Mouse (Mus musculus) midbrain, embryonic 10.5 days (tissue): Measurements from ENCODE around the gene Erich2. TPM values are rescaled to one million over a fixed set of nuclear protein-coding genes. Genes with fewer than 3 reads are reported as not detected.

Experiments used
- DNase-seq: peaks from one replicate; pipeline ENCODE4 v3.0.0-alpha.2; 2017; ENCODE audit warnings: low spot score
- H3K27ac ChIP-seq: fragments of 300-500 bp; sonication (generic); replicated peaks from 2 replicates; pipeline ENCODE4 v1.5.1; 2016; ENCODE audit warnings: mild to moderate bottlenecking
- H3K27me3 ChIP-seq: fragments of 300-500 bp; sonication (generic); 2 replicates; pipeline ENCODE4 v1.6.1; 2016; ENCODE audit warnings: low read depth, mild to moderate bottlenecking; ENCODE audit not compliant: poor library complexity, severe bottlenecking
- H3K36me3 ChIP-seq: fragments of 300-500 bp; sonication (generic); 2 replicates; pipeline ENCODE4 v1.6.1; 2016; ENCODE audit warnings: mild to moderate bottlenecking, moderate library complexity
- H3K4me1 ChIP-seq: fragments of 300-500 bp; sonication (generic); 2 replicates; pipeline ENCODE4 v1.6.1; 2016
- H3K4me3 ChIP-seq: fragments of 300-500 bp; sonication (generic); 2 replicates; pipeline ENCODE4 v1.5.1; 2016; ENCODE audit warnings: mild to moderate bottlenecking, moderate library complexity
- H3K9me3 ChIP-seq: fragments of 300-500 bp; sonication (generic); replicated peaks from 2 replicates; pipeline ENCODE4 v1.6.1; 2016; ENCODE audit warnings: mild to moderate bottlenecking
- WGBS: fragments of 180-500 bp; shearing (Covaris S2); methylation state at CpG from one replicate; pipeline ENCODE4 v1.1.7; 2016; 5-methylcytosine and 5-hydroxymethylcytosine counted together
- polyA plus RNA-seq: library from polyadenylated mRNA; unstranded; fragments of >200 nt; fragmentation: Nextera tagmentation; extraction: Ambion mirVana; gene quantifications from 2 replicates; pipeline ENCODE4 v1.2.1, GENCODE M21; 2016

Erich2 gene
- polyA plus RNA-seq, 1 experiment from 2014 or later = 1.9 TPM

DNA sequence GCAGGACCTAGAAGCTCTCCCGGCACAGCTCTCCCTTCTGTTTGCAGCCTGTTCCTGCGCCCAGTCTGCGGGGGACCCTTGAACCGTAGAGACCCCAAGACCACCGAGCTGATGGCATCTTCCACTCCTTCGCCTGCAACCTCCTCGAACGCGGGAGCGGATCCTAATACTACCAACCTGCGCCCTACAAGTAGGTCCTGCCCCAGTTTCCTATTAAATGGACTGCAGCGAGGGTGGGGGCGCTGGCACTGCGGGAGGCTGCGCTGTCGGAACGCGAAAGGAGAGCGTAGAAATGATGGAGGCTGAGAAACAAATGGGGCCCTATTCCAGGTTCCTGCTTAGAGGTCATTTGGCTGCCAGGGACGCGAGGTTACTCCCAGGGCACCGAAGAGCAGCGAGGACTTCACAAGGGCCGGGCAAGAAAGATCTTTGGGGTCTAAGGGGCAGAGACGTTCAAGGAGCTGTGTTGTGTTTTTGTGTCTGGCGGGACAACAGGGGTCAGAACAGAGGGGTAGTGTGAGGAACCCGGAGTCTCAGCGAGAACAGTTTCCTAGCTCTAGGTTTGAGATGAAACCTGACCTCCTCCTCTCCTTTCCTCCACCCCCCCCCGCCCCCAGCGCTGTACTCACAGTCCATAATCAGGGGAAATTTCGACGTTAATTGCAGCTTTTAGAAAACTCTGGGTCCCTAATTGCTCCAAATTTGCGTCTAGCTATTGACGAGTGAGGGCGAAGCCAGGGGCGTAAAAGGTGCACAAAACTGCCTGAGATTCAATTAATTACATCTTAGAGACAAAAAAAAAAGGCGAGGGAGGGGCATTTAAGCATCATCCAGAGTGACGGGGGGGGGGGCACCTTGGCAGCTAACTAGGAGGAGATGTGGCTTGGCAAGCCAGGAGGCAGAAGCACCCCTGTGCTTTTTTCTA lies 55.4 kb downstream of the Erich2 start:
- Histone ChIP-seq H3K27ac (peak overlapping the region; percentile 56), H3K4me3 (peak overlapping the region; percentile 56), H3K4me1 (peaks cover 90% of the 10 kb centered on the region), H3K36me3 (no peaks in the 10 kb centered on the region), H3K27me3 (peaks cover 100% of the 10 kb centered on the region), H3K9me3 (no peaks in the 10 kb centered on the region)
- DNase-seq = no peak
- 1% methylated on average over 38 of the region's 38 CpGs for WGBS

- peaks cover 83% of the 10 kb centered on the region for H3K4me1 ChIP-seq
- DNase-seq = peak; percentile 53
Observed at GRCm38 (mm10) chr2:70564646-70565315, 56.2 kb downstream of the Erich2 start.

DNA sequence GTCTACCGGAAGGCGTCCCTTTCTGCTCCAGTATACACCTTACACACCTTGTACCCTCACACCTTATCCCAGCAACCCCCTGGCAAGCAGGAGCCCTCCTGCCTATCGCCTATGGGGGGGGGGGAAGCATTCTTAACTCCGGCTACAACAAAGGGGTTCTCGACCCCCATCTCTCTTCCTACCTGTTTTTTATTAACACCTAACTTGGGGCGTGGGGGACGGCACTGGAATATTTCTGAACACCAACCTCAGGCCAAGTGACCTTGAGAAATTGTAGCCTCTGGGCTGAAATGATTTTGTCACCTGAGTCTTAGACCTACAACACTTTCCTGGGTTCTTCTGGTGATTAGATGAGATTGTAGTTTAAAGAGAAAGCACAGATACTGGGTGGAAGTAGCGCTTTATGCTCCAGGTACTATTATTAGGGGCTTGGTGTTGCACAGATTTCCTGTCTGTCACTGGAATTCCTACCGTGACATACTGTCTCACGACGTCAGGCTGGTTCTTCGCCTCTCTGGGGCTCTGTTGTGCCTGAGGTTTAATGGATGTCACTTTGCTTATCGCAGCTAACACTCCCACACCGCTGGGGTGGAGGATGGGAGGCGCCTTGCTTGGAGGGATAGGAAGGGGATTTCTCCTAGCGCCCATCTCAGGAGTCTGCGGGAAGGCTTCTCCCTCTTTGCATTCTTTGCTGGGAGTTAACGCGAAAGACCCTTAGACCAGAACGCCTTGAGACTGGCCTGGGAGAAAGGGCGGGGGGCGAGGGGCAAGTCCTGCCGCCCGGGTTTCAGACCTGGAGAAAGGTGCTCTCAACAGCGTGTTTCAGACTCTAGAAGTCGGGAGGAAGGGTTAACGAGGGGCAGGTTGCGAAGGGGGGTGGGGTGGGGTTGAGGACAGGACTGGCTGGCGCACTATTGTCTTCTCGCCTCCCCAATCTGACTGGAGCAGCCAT lies 57.3 kb downstream of the Erich2 start:
- peaks cover 100% of the 10 kb centered on the region for H3K27me3 ChIP-seq
- peak overlapping the region; percentile 65; the same call in 1 of the 2 replicates for H3K27ac ChIP-seq
- no peaks in the 10 kb centered on the region for H3K9me3 ChIP-seq
- WGBS = 3% methylated on average over 30 of the region's 30 CpGs
- peaks cover 81% of the 10 kb centered on the region for H3K4me1 ChIP-seq
- peak; percentile 46 for DNase-seq
- H3K36me3 ChIP-seq = no peaks in the 10 kb centered on the region
- peak overlapping the region; percentile 56 for H3K4me3 ChIP-seq

More at GRCm38 (mm10) chr2:70564646-70565315, 56.2 kb downstream of the Erich2 start:
- Histone ChIP-seq H3K4me3 (peak overlapping the region; percentile 56), H3K9me3 (no peaks in the 10 kb centered on the region), H3K36me3 (no peaks in the 10 kb centered on the region), H3K27ac (peak overlapping the region; percentile 46; the same call in 1 of the 2 replicates), H3K27me3 (peaks cover 100% of the 10 kb centered on the region)
- WGBS = 3% methylated on average over 15 of the region's 15 CpGs

- H3K27ac ChIP-seq = no peak overlapping the region
- 1% methylated on average over 18 of the region's 18 CpGs for WGBS
- peak overlapping the region; percentile 56 for H3K4me3 ChIP-seq
- H3K9me3 ChIP-seq = no peaks in the 10 kb centered on the region
- no peaks in the 10 kb centered on the region for H3K36me3 ChIP-seq
- peaks cover 100% of the 10 kb centered on the region for H3K27me3 ChIP-seq
- peaks cover 74% of the 10 kb centered on the region for H3K4me1 ChIP-seq
- no peak for DNase-seq
Observed at GRCm38 (mm10) chr2:70566603-70566981, 58.0 kb downstream of the Erich2 start.

DNA sequence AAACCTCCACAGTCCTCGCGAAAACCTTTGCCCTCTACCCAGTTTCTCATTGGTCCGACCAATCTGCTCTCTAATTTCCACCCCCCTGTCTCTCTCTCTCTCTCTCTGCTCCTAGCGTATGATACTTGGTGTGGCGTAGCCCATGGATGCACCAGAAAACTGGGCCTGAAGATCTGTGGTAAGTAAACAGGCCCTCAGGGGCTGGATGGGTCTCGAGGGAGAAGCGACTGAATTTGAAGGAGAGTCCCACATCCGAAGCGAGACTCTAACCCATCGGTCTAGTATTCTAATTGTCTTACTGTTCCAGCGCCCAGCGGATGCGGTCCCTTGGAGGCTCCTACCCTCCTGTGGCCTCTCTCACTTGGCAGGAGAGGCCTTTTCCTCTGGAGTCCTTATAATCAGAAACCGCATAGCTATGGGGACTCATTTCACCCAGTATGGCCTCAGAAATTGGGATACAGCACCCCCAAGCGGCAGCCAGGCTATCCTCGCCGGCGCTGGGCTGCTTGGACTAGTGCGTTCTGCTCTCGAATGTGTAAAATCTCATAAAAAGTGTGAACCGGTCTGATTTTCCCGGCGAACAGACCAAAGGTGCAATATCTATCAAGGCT lies 58.6 kb downstream of the Erich2 start:
- H3K27me3 ChIP-seq = peaks cover 100% of the 10 kb centered on the region
- no peaks in the 10 kb centered on the region for H3K9me3 ChIP-seq
- H3K4me3 ChIP-seq = peak overlapping the region; percentile 56
- WGBS = 2% methylated on average over 23 of the region's 23 CpGs
- H3K4me1 ChIP-seq = peaks cover 68% of the 10 kb centered on the region
- peak; percentile 79 for DNase-seq
- no peaks in the 10 kb centered on the region for H3K36me3 ChIP-seq
- H3K27ac ChIP-seq = peak overlapping the region; percentile 47; the same call in 1 of the 2 replicates

DNA sequence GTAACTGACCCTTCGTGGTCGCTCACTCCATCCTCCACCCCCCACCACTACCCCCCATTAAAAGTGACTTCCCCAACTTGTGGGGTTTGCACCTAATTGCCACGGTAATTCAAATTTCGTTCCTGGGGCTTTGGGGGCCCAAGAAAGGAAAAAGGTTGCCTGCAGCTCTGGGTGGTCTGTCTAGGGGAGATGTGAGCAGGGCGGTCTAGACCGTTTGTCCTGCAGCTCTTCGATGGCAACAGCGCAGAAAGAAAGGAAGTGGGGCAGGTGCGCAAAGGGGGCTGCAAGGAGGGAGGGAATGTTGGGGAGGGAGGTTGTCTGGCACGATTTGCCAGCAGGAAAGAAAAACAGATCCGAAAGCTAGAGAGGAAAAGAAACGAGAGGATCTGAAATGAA lies 59.1 kb downstream of the Erich2 start:
- peak; percentile 39 for DNase-seq
- H3K27ac ChIP-seq = peak overlapping the region; percentile 49; the same call in 1 of the 2 replicates
- peaks cover 63% of the 10 kb centered on the region for H3K4me1 ChIP-seq
- H3K4me3 ChIP-seq = peak overlapping the region; percentile 56
- H3K27me3 ChIP-seq = peaks cover 100% of the 10 kb centered on the region
- 1% methylated on average over 12 of the region's 12 CpGs for WGBS
- no peaks in the 10 kb centered on the region for H3K9me3 ChIP-seq
- no peaks in the 10 kb centered on the region for H3K36me3 ChIP-seq

DNA sequence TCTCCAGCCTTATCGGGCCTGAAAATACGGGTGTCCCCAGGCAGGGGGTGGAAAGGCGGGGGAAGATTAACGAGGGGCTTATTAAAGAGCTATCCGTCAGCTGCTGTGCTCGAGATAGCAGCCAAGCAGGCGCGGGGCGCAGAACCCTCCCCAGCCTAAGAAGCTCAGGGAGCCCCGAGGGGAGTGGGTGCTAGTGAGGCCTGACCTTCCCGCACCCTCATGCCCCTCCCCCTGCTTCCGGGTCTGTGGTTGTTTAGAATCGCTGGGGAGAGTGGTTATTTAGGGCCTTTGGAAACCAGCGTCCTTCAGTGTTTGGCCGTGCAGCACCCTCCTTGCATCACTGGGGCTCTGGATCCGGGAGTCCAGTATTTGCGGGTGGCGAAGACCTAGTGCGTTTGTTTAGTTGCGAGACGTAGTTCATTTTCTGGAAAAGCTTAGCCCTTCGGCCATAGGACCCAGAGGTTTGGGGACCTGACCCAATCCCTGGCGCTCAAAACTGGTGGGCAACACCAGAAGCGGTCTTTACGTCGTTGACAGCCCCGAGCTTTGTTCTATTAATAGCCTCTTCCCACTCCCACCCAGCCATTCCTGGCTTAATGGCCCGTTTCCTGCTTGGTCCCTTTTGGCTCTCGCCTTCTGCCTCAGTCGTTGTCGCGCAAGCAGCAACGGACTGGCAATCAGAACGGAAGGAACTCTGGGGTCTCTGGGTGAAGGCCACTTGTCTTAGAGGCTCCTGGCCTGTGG lies 59.8 kb downstream of the Erich2 start:
- no peaks in the 10 kb centered on the region for H3K9me3 ChIP-seq
- DNase-seq = peak; percentile 56
- H3K4me1 ChIP-seq = peaks cover 56% of the 10 kb centered on the region
- WGBS = 1% methylated on average over 34 of the region's 34 CpGs
- H3K27me3 ChIP-seq = peaks cover 100% of the 10 kb centered on the region
- no peaks in the 10 kb centered on the region for H3K36me3 ChIP-seq
- peak overlapping the region; percentile 56 for H3K4me3 ChIP-seq
- peak overlapping the region; percentile 49; the same call in 1 of the 2 replicates for H3K27ac ChIP-seq

DNA sequence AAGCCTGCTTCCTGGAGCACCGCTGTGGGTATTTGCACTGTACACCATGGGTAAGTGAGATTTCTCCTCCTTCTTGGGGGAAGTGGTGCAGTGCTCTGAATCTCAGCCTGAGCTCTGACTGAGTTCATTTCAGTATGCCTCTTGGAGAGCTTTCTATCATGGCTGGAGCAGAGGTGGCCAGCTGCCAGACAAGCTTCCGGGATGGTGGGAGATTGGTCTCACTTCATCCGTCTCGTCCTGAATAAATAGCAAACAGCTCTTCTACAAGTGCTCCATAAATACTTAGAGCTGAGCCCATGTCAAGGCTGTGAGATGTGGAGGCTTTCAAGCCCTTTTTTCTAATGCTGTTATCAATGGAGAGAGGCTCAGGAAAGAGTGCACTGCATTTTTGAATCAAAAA lies 63.1 kb downstream of the Erich2 start:
- Histone ChIP-seq H3K4me3 (no peak overlapping the region), H3K36me3 (no peaks in the 10 kb centered on the region), H3K27ac (no peak overlapping the region), H3K27me3 (peaks cover 78% of the 10 kb centered on the region), H3K4me1 (peaks cover 28% of the 10 kb centered on the region), H3K9me3 (no peaks in the 10 kb centered on the region)
- no peak for DNase-seq
- 82% methylated on average over 4 of the region's 4 CpGs for WGBS

DNA sequence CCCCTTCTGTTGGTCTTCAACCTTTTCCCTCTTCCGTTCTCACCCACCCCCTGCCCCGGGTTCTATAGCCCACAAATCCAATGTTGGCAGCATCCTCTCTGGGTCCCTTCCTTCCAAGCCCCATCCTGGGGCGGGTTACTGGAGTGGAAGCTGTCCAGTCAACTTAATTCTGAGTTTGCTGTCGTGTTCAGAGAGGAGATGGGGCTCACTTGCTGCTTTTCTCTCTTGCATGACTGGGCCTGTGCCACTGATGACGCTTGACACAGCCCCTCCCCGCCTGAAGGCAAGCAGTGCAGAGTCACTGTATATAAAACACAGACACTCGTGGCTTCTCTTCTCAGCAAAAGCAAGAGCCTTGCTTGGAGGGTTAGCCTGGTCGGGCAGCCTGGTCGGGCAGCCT lies 63.6 kb downstream of the Erich2 start:
- DNase-seq = no peak
- 60% methylated on average over 9 of the region's 9 CpGs for WGBS
- H3K36me3 ChIP-seq = no peaks in the 10 kb centered on the region
- H3K9me3 ChIP-seq = no peaks in the 10 kb centered on the region
- H3K4me3 ChIP-seq = no peak overlapping the region
- no peak overlapping the region for H3K27ac ChIP-seq
- H3K27me3 ChIP-seq = peaks cover 72% of the 10 kb centered on the region
- H3K4me1 ChIP-seq = peaks cover 22% of the 10 kb centered on the region

DNA sequence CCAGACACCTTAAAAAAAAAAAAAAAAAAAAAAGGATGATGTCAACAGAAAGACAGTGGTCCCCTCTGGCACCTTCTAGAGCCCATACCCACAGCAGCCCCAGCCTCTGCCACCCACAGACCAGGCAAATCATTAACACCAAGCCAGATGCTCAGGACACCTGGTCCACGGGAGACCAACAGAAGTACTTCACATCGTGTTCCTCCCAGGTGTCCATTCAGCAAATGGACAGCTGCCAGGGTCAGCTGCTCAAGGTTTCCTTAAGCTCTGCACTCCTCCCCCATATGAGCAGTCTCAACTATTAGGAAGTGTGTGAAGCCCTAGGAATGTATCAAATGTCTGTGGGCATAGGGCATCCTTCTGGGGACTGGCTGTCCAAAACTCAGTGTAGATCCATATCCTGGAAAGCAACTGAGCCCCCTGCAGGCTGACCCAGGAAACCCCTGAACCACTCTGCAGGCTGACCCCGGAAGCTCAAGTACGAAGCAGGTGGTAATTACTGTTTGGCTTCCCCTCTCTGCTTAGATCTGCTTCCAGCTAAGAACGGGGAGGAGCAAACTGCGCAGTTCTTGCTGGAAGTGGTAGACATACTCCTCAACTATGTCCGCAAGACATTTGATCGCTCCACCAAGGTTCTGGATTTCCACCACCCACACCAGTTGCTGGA lies 65.1 kb downstream of the Erich2 start:
- DNase-seq = no peak
- H3K9me3 ChIP-seq = no peaks in the 10 kb centered on the region
- peaks cover 58% of the 10 kb centered on the region for H3K27me3 ChIP-seq
- H3K4me1 ChIP-seq = peaks cover 8% of the 10 kb centered on the region
- no peak overlapping the region for H3K27ac ChIP-seq
- no peaks in the 10 kb centered on the region for H3K36me3 ChIP-seq
- no peak overlapping the region for H3K4me3 ChIP-seq
- WGBS = 79% methylated on average over 8 of the region's 8 CpGs

GRCm38 (mm10) chr2:70588200-70588599 lies 79.6 kb downstream of the Erich2 start:
- Histone ChIP-seq H3K4me3 (no peak overlapping the region), H3K9me3 (no peaks in the 10 kb centered on the region)
- WGBS = 85% methylated on average over 6 of the region's 6 CpGs

More at GRCm38 (mm10) chr2:70588200-70588599, 79.6 kb downstream of the Erich2 start:
- H3K4me1 ChIP-seq = 0 out of 2 replicates have a peak, but pooled peaks cover 5% of the 10 kb centered on the region
- no peak overlapping the region for H3K27ac ChIP-seq
- DNase-seq = no peak
- no peaks in the 10 kb centered on the region for H3K27me3 ChIP-seq
- no peaks in the 10 kb centered on the region for H3K36me3 ChIP-seq
